Mouse (Mus musculus): ENCODE data around the gene D16Ertd472e.
"Not testable (repeated sequence)": the region's sequence is repeated elsewhere in the genome, so short reads cannot be mapped to it uniquely, and the experiment has no call there.

The D16Ertd472e gene

DNA sequence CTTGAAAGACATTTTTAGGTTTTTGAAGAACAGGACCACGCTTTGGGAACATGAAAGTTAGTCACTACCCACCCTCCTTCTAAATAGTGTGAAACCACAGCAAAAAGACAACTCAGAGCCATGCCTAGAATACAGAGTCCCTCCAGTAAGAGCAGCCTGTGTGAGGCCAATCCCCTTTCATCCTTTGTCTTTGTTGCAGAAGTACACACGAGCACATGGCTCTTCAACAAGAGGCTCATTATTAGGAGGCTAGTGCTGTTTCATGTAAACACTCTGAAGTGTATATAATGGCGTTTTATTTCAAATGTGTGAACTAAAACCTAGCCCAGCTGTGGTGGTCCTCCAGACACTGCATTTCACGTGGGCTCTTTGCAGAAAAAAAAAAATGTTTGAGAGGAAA, 3.5 kb downstream of the D16Ertd472e start:
- ATAC-seq (ENCODE audit: low TSS enrichment), result 0 out of 2 replicates have a peak, but pooled peaks have one; percentile 19

DNA sequence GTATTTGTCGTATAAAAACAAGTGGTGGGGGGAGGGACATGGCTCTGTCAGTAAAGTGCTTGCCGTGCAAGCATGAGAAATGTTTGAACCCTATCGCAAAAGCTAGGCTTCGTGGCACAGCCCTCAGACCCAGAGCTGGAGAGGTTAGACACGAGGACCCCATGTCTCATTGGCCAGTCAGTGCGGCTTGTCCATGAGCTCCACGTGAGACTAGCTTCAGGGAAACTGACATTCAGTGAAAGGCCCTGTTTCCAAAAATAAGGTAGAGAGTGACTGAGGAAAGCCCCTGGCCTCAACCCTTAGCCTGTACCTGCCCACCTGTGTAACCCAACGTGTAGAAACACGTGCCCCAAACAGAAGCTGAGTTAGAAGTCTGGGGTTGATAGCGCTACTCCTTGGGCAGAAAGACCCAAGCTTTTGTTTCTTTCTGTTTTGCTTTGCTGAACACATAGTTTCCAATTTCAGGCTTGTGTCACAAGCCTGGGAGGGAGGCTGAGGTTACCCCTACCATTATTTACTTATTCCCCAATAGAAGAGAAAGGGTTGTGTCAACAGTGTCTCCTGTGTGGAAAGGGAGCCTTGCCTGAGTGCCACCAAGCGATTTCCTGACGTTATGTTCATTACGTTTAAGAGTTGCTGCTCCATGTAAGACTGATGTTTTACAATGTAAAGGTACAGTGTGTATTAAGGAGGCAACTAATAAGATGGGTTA, 12.2 kb downstream of the D16Ertd472e start:
- ATAC-seq (ENCODE audit: low TSS enrichment), result no peak

DNA sequence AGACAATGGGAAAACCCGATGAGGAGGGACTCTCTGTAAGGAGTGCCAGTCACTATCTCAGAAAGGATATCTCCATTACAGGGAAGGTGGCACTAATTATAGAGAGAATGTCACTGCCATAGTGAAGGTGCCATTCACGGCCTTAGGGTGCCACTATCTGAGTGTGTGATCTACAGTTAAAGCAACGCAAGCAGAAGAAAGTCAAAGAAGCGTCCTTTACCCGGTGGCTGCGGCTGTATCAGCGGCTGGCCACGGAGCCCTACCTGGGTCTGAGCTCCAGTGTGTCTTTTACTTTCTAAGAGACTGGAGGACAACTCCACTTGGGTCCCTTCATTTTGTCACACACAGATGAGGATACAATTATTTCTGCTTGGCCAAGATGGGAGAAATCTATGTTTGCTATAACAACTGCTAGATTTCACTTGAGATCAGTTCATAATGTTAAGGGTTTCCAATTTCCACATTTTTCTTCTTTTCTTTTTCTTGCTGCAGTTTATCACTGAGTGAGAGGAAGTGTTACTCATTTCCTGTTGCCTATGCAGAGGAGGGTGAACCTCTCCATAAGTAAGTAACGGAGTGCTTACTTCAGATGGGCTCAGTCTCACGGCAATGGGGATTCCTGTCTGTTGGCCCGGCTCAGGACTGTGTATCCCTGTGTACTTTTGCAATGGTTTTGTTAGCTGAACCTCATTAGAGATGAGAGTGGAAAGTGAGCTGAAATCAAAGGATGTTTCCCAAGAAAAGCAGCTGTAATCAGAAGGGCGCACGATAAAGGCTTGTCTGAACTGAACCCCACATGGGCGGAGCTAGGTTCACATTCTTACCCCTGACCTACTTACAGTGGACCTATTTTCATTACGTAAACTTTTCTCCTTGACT, 13.2 kb downstream of the D16Ertd472e start:
- ATAC-seq (ENCODE audit: low TSS enrichment), result no peak

DNA sequence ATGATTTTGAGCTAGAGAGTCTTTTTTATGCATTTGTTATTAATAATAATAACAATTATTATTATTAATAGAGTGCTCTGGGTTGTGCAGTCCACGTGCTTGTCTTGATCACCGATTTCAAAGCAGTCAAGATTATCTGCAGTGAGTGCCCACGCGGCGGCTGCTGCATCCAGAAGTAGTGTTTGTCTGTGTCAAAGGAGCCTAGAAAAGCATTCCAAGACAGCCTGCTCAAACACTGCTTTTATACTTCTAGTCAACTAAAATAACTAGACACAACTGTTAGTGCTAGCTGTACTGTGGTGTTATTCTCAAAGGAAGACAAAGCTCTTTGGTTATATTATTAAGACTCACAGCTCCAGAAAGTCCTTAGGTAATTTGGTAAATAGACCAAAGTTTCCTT, 15.9 kb downstream of the D16Ertd472e start:
- ATAC-seq (ENCODE audit: low TSS enrichment), result peak; percentile 95

DNA sequence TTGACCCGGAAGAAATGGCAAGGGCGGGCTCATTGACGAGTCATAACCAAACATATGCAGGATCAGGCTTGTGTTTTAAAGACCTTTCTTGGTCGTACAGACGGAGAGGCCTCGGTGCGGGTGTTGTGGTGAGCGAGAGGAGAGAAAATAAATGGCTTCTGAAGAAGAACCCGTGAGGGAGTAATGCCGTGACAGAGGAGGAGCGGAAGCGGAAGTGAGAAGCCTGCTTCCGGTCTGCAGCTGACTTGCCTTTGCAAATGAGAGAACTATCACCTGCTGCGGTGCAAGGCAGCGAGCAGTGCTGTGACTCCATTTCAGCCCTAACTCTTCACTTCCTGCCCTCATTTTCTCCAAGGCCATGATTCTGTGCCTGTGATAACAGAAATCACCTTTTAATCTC, 16.4 kb downstream of the D16Ertd472e start:
- no peak for ATAC-seq (ENCODE audit: low TSS enrichment)

DNA sequence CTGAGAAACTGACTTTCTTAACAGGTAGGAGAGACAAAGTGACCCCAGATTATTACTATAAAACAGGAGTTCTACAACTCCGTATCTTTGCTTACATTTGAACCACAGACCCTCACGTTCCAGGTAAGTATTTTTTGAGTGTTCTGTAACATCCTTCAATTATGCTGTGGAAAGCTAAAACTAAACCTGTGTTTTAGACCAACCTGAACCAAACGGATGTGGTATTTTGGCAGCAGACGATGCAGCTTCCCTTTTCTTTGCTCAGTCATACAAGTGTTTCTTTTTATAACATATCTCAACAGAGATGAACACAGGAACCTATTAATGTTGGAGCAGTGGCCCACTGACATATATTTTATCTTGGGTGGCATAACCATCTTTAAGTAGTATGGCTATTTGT, 18.9 kb downstream of the D16Ertd472e start:
- no peak for ATAC-seq (ENCODE audit: low TSS enrichment)

DNA sequence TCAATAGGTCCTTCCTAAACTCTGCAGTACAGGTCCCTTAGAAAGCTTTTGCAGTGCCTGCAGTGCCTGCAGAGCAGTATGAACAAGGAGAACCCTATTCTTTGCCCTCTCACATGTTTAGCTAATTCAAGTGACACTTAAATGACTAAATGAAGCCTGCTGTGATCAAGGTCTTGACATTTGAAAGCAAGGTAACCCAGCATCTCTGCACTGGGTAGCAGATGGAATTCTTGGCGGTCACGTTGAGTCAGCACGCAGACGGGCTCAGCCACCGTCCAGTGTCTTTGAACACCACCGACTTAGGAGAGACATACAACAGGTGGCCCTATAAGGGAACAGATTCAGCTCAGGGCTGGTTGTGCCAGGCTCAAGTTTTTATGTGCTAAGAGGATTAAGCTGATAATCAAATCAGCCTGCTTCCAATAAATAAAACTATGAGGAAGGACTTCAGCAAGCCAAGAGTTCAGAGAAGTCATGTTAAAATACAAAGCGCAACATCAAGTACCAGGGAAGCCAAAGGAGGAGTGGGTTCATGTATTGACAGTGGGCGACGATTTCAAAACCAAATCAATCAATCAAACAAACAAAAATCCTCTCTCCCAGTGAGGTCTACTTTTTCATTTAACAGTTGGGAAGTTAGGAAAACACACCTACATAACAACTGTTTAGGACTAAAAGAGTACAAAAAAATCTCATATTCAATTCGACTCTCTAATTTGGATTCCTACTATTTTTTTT, 21.4 kb downstream of the D16Ertd472e start:
- no peak for ATAC-seq (ENCODE audit: low TSS enrichment)

DNA sequence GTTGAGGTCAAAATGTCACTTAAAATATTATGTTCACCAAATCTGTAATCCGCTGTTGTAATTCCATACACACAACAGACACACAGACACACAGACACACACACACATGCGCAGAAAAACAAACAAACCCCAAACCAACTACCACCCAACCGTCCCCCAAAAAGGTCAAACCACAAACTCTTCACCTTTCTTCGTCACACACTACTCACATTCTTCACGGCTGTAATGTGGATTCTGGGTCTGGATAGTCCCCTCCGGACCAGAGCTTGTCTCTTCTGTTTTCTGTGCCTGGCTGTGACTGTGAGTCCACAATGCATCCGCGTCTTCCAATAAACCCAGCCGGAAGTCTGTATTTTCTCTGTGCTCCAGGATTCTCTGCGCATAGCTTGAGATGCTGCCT, 29.1 kb downstream of the D16Ertd472e start:
- ATAC-seq (ENCODE audit: low TSS enrichment), result no peak

DNA sequence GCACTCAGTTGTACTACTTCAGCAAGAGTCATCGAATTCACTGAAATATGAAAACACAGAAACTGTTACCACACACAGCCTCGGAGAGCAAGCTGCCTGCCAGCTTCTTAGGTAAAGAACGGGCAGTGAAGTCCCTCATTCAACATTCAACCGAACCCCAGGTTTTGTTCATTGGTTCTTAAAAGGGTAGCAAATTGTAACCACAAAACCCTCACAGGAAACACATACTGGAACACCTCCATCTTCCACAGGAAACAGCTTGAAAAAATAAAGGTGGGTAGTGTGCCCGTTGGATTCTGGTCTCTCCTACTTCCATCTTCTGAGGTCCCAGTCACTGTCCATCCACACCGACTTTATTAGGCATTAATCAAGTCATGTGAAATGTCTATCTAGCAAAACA, 30.0 kb downstream of the D16Ertd472e start:
- ATAC-seq (ENCODE audit: low TSS enrichment), result no peak

DNA sequence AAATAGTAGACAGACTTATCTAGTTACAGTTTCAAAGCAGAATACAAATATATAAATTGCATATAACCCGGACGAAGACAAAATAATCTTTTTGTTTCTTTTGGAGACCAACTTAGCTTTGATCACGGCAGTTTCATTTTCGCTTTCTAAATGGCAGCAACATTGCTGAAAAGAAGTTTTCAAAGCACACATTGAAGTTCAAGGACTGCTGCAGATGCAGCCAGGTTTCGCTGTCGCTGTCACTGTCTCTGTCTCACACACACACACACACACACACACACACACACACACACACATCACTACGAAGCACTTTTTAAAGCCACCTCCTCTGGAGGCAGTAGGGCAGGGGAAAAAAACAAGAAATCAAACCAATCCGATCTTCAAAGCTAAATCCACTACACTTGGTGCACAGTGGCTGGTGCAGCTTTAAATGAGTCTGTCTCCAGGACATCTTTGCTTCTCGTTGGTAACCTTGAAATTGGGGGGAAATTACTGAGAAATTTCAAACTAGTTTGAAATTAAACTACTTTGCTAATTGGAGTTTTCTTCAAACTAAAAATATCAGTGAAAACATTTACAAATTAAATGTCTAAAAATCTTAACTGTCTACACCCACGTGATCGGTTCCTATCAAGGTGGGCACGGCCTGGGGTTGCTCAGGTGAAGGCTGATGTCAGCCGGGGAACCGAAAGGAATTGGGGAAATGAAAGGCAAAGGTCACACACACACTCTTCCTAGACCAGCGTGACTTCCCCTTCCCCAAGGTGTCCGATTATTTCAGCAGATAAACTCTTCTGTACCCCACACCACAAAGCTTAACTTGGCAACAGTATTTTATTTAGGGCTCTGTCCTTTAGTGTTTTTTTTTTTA, 35.9 kb downstream of the D16Ertd472e start:
- ATAC-seq (ENCODE audit: low TSS enrichment), result peak; percentile 45; the same call in 1 of the 2 replicates

DNA sequence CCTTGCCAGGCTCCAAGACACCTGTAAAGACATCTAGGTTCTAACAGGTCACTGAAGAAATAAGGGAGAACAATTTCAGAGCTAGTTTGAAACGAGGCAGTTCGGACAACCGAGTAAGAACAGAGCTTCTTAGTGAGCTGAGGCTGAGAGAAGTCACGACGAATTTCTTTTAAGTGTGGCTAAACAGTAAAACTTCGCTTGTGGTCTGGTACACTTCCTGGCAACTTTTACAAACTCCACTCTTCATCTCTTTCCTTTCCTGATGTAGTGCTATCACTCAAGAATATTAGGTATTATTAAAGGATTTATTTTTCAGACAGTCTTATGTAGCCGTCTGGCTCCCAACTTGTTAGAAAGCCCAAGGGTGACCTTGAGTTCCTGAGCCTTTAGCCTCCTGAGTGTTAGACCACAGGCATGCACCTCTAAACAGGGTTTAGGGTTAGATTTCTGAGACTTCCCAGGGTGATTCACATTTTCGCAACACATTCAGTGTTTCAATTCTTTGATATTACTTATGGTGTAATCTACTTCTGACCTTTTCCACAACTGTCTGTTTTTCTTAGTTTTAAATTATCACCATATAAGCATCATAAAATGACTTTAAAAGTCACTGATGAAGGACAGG, 38.6 kb downstream of the D16Ertd472e start:
- no peak for ATAC-seq (ENCODE audit: low TSS enrichment)

DNA sequence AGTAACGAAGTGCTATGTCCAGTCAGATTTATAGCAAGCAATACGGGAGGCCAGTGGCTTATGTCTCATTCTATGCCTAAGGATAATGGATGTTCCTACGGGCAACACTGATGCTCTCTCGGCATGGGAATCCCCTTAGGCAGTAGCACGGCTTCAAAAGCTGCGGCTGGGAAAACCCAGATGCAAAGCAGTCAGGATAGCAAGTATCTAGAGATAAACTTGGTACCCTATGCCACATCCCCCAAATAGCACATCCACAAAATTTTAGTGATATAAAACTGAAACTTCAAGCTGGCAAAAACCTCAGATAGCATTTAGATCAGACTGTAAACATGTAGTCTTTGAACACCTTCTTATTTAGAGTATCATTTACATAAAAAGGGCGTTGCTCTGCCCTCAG, 39.2 kb downstream of the D16Ertd472e start:
- no peak for ATAC-seq (ENCODE audit: low TSS enrichment)

DNA sequence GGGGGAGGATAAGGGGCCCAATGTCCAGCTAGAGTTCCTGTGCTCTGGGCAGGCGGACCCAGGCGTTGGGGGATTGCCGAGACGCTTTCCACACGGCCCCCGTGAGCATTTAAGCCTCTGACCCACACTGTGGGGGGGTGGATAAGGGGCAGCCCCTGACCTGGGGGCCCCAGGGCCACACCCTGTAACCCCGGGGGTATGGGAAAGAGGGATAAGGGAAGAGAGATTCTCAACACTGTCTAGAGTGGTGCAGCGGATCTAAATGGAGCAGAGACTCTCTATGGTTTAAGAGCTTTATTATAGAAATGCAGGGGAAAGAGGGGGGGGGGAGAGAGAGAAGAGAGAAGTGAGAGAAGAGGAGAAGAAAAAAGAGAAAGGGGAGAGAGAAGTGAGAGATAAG, 42.0 kb downstream of the D16Ertd472e start:
- no peak for ATAC-seq (ENCODE audit: low TSS enrichment)

DNA sequence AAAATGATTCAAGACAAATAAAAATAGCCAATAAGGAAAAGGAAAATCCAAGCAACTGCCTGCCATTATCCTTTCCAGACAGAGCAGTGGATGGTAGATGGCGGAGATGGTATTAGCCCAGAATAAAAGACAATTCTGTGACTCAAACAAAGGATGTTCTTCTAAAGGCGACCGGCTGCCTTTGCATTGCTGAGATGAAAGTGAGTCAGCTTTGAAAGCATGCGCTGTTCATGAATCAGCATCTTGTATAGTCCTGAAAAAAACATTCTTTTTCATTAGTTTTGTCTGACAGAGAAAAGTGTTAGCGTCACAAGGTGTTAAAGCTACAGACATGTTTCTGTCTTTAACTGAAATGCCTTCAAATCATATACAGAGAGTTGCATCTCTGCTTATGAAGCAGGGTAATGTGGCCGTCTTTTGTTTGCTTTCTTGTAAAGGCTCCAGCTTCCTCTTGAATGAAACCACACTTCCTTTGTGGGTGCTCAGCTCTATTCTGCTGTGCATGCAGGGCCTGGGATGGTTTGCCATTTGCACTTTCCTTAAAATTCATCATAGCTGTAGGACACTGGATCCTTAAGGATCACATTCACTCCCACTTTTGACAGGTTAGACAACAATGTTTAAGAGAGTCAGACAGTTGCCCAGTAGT, 44.4 kb downstream of the D16Ertd472e start:
- peak; percentile 78 for ATAC-seq (ENCODE audit: low TSS enrichment)

DNA sequence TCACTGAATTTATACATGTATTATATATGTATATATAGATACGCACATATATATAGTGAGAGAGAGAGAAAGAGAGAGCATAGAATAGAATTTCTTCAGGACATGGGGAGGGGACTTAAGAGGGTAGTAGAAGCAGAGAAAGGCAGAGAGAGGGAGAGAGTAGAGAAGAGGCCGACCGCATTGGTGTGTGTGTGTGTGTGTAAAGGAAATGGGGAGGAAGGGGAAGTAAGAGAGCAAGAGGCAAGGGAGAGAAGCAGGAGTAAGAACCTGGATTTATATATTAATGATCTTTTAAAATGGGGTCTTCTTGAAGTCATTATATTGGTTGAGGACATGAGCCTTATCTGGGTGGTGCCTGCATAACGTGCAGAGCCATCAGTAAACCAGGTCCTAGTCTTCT, 53.5 kb downstream of the D16Ertd472e start:
- no peak for ATAC-seq (ENCODE audit: low TSS enrichment)

DNA sequence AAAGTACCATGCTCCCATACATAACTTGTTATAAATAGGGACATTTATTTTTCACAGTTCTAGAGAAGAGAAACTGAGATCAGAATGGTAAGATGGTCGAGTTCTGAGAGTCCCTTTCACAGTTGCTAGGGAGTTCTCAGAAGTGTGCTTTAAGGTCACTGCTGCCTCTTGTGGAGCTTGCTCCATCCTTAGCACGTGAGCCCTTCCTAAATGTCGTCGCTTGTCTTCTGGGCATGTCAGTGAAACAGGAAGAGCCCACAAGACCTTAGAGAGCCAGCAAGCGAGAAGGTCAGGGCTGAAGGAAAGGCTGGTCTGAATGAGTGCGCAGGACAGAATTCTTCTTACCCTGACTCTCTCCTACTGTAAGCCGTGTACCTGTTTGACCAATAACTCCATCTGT, 57.8 kb downstream of the D16Ertd472e start:
- ATAC-seq (ENCODE audit: low TSS enrichment), result no peak

DNA sequence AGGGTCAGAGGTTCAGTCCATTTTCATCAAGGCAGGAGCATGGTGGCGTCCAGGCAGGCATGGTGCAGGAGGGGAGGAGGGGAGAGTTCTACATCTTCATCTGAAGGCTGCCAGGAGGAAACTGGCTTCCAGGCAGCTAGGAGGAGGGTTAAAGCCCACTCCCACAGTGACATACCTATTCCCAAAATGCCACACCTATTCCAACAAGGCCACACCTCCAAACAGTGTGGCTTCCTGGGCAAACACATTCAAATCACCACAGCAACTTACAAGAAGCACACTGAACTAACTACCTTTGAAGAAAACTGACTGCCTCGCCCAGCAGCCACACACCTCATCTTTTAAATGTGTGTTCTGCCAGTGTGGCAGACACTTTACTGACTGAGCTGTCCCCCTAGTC, 59.3 kb downstream of the D16Ertd472e start:
- ATAC-seq (ENCODE audit: low TSS enrichment), result no peak

DNA sequence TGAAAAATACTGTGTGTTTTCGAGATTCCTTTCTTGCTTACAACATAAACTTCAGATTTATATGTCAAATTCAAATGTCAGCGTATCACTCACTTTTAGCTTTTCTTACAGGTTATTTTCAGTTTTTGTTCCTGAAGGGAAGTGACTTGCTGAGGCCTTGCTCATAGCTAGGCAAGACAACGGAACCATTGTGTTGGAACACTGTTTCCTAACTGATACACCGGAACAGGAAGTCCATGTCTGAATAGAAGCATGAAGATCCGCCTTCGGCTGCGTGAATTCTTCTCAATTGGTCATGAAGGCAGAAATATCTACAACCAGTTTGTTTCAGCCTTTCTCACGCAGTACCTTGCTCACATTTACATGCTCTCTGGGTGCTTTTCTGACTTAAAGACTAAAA, 65.0 kb downstream of the D16Ertd472e start:
- no peak for ATAC-seq (ENCODE audit: low TSS enrichment)

DNA sequence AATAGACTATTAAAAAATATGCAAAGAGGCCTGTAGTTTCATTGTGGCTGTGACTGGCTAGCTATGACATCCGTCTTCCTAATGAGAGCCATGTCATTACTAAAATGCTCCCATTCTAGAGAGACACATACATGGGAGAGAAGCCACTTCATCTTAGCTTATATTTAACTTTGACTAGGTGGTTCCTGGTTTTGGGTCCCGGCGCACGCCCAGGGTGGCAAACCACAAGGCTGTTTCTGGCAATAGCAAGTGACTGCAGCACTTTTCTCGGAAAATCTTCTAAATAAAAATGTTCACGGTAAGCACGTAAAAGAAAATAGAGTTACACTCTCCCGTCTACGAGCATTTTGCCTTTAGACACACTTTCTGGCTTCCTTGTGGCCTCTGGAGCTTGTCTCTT, 74.0 kb downstream of the D16Ertd472e start:
- ATAC-seq (ENCODE audit: low TSS enrichment), result no peak

DNA sequence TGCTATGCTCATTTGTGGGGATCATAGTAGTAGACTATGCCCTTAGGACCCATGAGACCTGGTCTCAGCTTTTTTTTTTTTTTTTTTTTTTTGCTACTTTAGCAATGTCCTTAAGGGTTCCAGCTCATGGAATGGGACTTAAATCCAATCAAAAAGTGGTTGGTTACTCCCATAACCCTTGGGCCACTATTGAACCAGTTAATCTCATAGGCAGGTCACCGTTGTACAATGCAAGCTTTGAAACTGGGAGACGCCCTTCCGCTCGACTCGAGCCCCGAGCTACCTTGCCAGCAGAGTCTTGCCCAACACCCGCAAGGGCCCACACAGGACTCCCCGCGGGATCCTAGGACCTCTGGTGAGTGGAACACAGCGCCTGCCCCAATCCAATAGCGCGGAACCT, 83.8 kb downstream of the D16Ertd472e start:
- ATAC-seq (ENCODE audit: low TSS enrichment), result not testable (repeated sequence)

DNA sequence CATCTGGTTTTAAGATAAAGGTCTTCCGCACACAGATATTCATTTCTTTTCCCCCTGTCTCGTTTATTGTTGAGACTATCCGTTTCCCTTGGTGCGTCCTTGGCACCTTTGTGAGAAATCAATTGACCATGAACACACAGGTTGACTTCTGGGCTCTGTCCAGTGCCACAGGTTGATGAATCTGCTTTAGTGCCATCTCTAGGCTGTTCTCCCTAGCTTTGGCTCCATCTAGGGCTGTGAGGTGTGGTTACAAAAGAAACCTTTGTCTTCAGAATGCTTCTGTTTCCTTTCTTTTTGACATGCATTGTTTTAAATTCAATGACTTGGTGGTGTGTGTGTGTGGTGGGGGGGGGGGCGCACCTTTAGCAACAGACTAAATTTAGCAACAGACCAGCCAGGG, 85.7 kb downstream of the D16Ertd472e start:
- no peak for ATAC-seq (ENCODE audit: low TSS enrichment)
